Comparison of ENCODE assay signal across 29 mouse cellular contexts in the genomic region with DNA sequence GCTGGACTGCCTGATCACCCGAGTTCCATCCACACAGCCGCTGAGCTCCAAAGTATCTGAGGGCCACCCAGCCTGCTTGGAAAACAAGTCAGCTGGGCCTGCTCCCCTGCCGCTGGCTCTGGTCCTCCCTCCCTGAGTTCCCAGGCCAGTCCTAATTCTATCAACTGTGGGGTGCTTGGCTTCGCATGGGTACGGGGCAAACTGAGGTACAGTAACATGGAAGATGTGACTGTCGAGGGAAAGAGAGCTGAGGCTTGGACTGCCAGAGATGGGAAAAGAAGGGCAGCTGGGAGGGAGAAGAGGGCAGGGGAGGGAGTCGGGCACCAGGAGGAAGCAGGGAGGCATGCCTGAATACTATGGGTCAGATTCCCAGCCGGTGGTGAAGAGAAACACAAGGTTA.
"Had no signal": no experiment of that assay in that cellular context is flagged by ENCODE, and none has a peak within 500 bp of the region (broad histone marks: within the 10 kb centered on the region; RNA-seq: fewer than 3 reads in every experiment).

No protein-coding gene starts in this region.

- H3K4me1 ChIP-seq: heart, embryonic 15.5 days had no signal

- DNase-seq: heart, postnatal 10 days; heart, postnatal 36 days; heart, postnatal 4 days; kidney, adult 11 months; kidney, adult 18-20 months; kidney, adult 2 months; kidney, adult 8-10 months; kidney, adult 9 months; kidney, postnatal 10 days; kidney, postnatal 14 days; kidney, postnatal 25 days; kidney, postnatal 36 days; kidney, postnatal 4 days; layer of hippocampus, adult 9-11 months; layer of hippocampus, postnatal 36 days had no signal

- H3K4me3 ChIP-seq: heart, embryonic 12.5 days; heart, embryonic 13.5 days; heart, embryonic 15.5 days; hindbrain, embryonic 10.5 days; hindbrain, embryonic 12.5 days; hindbrain, embryonic 13.5 days; hindbrain, embryonic 15.5 days; intestine, embryonic 15.5 days; kidney, embryonic 15.5 days; layer of hippocampus, adult 2 months; left cerebral cortex, adult 2 months had no signal

- H3K36me3 ChIP-seq: heart, embryonic 15.5 days; hindbrain, embryonic 13.5 days; hindbrain, embryonic 15.5 days; intestine, embryonic 15.5 days had no signal

- H3K27me3 ChIP-seq: heart, embryonic 13.5 days; heart, embryonic 15.5 days; hindbrain, embryonic 12.5 days; hindbrain, embryonic 13.5 days; hindbrain, embryonic 15.5 days; intestine, embryonic 15.5 days; kidney, embryonic 15.5 days had no signal

- H3K9me3 ChIP-seq: heart, embryonic 12.5 days; heart, embryonic 13.5 days; heart, embryonic 15.5 days; hindbrain, embryonic 10.5 days; hindbrain, embryonic 12.5 days; hindbrain, embryonic 13.5 days; hindbrain, embryonic 15.5 days; intestine, embryonic 15.5 days; kidney, embryonic 15.5 days had no signal

- H3K27ac ChIP-seq: heart, embryonic 13.5 days; heart, embryonic 15.5 days; hindbrain, embryonic 10.5 days; hindbrain, embryonic 12.5 days; hindbrain, embryonic 13.5 days; hindbrain, embryonic 14.5 days; hindbrain, embryonic 15.5 days; hindbrain, postnatal 0 days; intestine, embryonic 15.5 days; kidney, embryonic 15.5 days; kidney, postnatal 0 days; layer of hippocampus, adult 2 months; left cerebral cortex, adult 2 months had no signal
